In the genomic region with DNA sequence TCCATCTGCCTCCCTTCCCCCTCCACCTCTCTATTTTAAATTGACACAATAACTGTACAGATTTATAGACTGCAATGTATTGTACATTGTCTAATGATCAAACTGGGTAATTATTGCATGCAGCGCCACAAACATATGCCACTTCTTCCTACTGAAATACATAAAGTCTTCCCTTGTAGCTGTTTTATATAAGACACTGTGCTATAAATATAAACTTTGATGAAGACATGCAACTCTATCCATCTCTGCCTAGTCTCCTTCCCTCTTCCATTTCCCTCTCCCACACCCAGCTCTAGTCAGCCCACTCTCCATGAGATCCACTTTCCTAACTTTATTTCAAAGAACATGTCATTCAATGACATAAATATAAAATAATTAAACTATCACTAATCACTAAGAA, we compare ENCODE assay signal across 15 mouse cellular contexts.
"Had no signal": no experiment of that assay in that cellular context is flagged by ENCODE, and none has a peak within 500 bp of the region (broad histone marks: within the 10 kb centered on the region; RNA-seq: fewer than 3 reads in every experiment).

No protein-coding gene starts in this region.

- H3K4me2 ChIP-seq: lung, embryonic 14.5 days; midbrain, embryonic 12.5 days; neural tube, embryonic 12.5 days; stomach, embryonic 15.5 days had no signal

- H3K27me3 ChIP-seq: midbrain, embryonic 12.5 days; neural tube, embryonic 12.5 days; stomach, embryonic 15.5 days had no signal

- H3K27ac ChIP-seq: liver, embryonic 14.5 days; midbrain, embryonic 10.5 days; midbrain, embryonic 12.5 days; neural tube, embryonic 12.5 days; stomach, embryonic 15.5 days; stomach, postnatal 0 days had no signal

- DNase-seq: lung, adult 18-20 months; lung, embryonic 14.5 days; lung, postnatal 10 days; lung, postnatal 4 days; right cerebral cortex, postnatal 14 days; thymus, adult 18-20 months; thymus, postnatal 14 days; thymus, postnatal 36 days had no signal

- H3K36me3 ChIP-seq: midbrain, embryonic 10.5 days; midbrain, embryonic 12.5 days; neural tube, embryonic 12.5 days; stomach, embryonic 15.5 days had no signal

- ATAC-seq: midbrain, embryonic 16.5 days had no signal

- H3K4me3 ChIP-seq: midbrain, embryonic 10.5 days; midbrain, embryonic 12.5 days; neural tube, embryonic 12.5 days; stomach, embryonic 15.5 days had no signal
